Mouse (Mus musculus) embryonic fibroblast, embryonic 13.5 days (primary cell): Measurements from ENCODE around the gene Patl2.

ENCODE experiments used
- CTCF ChIP-seq: IDR thresholded peaks from 2 replicates; pipeline ENCODE4 v1.5.1; 2011; ENCODE audit warnings: mild to moderate bottlenecking, control low read depth, low read length, moderate library complexity, borderline replicate concordance; ENCODE audit not compliant: insufficient read depth
- POLR2A ChIP-seq: IDR thresholded peaks from 2 replicates; pipeline ENCODE4 v1.6.1; 2011; ENCODE audit warnings: low read depth, mild to moderate bottlenecking, control low read depth, low read length, moderate library complexity

- no peak for TF ChIP-seq CTCF
- no peak for TF ChIP-seq POLR2A
These were observed 37.6 kb downstream of the Patl2 start for GRCm38 (mm10) chr2:122148242-122148917.
